Mouse (Mus musculus) kidney, adult 2 months (tissue): ENCODE measurements around the gene Dlg5.

Source experiments
- CTCF ChIP-seq: fragments of 200-500 bp; conservative IDR thresholded peaks from 2 replicates; pipeline ENCODE4 v1.5.1; 2011; ENCODE audit warnings: low read depth, mild to moderate bottlenecking, control low read depth, low read length, moderate library complexity, mixed read lengths; ENCODE audit not compliant: insufficient read depth, insufficient read length
- POLR2A ChIP-seq: fragments of 200-500 bp; IDR thresholded peaks from one replicate; pipeline ENCODE4 v1.6.1; 2011; ENCODE audit warnings: low read depth, low read length, control low read depth

DNA sequence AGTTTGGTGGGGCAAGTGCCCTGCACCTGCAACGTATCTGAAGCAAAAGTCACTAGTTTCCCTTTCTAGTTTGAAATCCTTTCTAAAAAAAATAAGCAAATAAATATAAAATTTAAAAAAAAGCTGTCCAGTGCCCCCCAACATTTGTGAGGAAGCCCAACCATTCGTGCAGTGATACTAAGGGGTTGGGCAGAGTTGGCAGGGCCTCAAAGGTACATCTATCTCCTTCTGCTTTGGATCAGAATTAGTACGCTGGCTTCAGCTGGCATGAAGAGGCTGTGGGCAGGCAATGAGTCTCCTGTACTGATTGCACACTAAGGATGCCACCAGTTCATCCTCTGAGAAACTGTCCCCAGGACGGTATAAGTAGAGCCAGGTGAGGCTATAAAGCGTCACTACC is 159.2 kb downstream of the Dlg5 start:
- TF ChIP-seq CTCF (no peak), POLR2A (no peak)
